Mouse (Mus musculus) frontal cortex, adult 2 months (tissue): Measurements from ENCODE around the gene Sertad3. TPM values are rescaled to one million over a fixed set of nuclear protein-coding genes. Genes with fewer than 3 reads are reported as not detected.
"Not testable (repeated sequence)": the region's sequence is repeated elsewhere in the genome, so short reads cannot be mapped to it uniquely, and the experiment has no call there.

Experiments
- DNase-seq, 2 experiments: peaks; one replicate each; pipeline ENCODE4 v3.0.0; 2022; ENCODE audit warnings: low spot score in 1 of 2; ENCODE audit errors: extremely low spot score in 1 of 2
- polyA plus RNA-seq: library from polyadenylated mRNA; depleted of rRNA; stranded (reverse); fragments of >200 nt; gene quantifications from 2 replicates; pipeline ENCODE4 v1.2.3, GENCODE M21; 2012

Gene Sertad3
- polyA plus RNA-seq, 1 experiment = 5.0 TPM

DNA sequence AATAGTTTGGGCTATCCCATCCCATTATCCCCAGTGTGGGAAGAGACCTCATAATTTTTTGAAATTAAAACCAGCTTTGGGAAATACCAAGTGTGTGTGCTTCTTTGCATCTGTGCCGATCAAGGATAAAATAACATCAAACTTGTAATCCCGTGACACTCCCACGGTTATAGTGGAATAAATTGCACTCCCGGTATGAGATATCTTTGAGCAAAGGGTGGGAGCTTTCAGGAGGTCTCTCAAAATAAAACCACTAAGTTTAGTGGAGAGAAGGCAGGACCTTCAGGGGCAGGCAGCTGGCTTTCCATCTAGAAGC, 16.6 kb downstream of the Sertad3 start:
- peak in 1 of 2 experiments; percentile 62 for DNase-seq

- DNase-seq = peak; percentile 75 to 89
These were observed 17.2 kb downstream of the Sertad3 start for GRCm38 (mm10) chr7:27490543-27491329.

DNA sequence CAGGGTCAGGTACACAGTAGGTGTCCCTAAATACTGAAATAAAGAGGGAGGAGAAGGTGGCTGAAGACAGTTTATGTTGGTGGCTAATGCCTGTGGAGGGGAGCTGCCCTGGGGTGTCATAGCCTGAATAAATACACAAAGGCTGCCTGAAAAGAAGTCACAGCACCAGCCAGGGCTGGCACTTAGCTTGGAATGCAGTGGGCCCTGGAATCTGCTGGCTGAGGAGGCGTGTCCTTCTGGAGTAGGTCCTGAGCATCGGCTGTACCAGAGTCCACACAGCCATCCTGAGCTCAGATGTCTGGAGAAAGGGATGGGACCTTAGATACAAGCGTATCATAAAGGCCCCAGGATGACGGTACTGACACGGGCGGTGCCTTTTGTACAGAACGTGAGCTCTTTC, 18.3 kb downstream of the Sertad3 start:
- no peak for DNase-seq

- DNase-seq = no peak
These were observed 19.5 kb downstream of the Sertad3 start for GRCm38 (mm10) chr7:27493022-27493421.

GRCm38 (mm10) chr7:27493450-27493849, 19.9 kb downstream of the Sertad3 start:
- DNase-seq = no peak

DNA sequence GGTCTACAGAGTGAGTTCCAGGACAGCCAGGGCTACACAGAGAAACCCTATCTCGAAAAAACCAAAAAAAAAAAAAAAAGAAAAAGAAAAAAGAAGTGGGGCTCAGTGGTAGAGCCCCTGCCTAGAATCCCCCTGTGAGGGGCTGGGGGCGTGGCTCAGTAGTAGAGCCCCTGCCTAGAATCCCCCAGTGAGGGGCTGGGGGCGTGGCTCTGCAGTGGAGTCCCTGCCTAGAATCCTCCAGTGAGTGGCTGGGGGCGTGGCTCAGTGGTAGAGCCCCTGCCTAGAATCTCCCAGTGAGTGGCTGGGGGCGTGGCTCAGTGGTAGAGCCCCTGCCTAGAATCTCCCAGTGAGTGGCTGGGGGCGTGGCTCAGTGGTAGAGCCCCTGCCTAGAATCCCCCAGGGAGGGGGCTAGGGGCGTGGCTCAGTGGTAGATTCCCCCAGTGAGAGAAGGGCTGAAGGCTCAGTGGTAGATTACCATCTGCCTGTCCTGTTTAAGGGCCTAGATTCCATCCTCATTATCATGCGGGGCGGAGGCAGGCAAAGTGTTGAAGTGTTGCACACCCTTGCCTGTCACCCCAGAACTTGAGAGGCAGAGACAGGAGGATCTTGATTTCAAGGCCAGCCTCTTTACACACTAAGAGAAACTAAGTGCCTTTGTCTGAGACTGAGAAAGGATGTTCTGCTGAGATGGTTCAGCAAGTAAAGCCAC, 21.2 kb downstream of the Sertad3 start:
- not testable (repeated sequence) for DNase-seq

DNA sequence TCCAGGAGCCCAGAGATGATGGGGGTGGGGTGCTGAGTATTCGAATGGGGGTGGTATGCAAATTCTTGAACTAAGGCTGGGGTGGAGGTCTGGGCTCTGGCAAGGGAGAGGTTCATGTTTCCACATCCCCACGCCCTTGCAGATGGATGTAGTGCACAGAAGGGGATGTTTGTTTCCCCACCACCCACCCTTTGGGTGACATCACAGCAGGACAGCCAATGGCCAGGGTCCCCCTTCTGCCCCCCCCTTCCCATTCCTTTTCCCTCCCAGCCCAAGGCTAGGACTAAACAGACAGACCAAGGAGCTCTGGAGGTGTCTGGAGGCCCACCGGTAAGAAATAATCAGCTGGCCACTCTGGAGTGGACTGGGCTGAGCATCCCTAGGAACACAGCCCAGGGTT, 25.5 kb downstream of the Sertad3 start, which contains the start of gene Prx:
Gene Prx, plus strand, starts transcription at position 289 of the 400 bp plus-strand sequence.
- DNase-seq = no peak

DNA sequence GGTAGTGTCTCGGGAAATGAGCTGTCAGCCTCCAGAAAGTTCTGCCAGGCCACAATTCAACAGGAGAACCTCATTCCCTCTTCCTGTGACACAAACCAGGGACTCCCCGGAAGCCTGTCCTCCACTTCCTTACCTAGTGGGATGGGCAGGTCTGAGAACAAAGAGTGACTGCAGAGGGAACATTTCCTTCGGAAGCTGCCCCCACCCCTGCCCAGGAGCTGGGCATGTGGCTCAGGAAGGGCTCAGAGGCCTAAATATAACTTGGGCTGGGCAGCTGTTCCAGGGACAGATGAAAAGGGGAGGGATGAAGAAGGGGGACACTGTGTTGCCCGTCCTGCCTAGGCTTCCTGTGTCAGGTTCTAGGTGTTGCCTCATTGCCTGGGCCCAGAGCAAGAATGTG, 28.1 kb downstream of the Sertad3 start:
- DNase-seq = no peak

DNA sequence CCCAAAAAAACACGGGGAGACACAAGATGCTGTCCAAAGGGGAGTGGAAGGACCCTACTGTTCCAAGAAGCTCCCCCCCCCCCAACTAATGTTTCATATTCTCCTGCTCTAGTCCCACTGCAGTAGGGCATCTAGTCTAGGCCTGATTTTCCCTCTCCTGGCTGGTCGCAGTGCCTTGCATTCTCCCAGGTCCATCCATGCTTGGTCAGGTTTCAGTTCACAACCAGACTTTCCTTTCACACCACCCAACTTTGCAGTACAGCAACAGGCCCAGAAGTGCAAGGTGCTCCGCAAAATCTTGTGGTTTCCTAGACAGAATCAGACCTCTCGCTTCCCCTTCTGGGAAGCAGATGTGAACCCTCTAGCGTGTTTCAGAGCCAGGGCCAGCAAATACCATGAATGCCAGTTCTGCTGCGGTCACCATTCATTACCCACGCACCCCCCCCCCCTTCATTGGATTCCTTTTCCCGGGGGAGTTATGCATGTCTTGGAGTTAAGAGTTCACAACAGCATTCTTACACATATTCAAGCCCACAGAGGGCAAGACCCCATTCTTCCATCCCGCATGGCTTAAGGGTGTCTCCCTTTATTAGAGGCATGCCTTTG, 33.3 kb downstream of the Sertad3 start:
- DNase-seq = no peak

DNA sequence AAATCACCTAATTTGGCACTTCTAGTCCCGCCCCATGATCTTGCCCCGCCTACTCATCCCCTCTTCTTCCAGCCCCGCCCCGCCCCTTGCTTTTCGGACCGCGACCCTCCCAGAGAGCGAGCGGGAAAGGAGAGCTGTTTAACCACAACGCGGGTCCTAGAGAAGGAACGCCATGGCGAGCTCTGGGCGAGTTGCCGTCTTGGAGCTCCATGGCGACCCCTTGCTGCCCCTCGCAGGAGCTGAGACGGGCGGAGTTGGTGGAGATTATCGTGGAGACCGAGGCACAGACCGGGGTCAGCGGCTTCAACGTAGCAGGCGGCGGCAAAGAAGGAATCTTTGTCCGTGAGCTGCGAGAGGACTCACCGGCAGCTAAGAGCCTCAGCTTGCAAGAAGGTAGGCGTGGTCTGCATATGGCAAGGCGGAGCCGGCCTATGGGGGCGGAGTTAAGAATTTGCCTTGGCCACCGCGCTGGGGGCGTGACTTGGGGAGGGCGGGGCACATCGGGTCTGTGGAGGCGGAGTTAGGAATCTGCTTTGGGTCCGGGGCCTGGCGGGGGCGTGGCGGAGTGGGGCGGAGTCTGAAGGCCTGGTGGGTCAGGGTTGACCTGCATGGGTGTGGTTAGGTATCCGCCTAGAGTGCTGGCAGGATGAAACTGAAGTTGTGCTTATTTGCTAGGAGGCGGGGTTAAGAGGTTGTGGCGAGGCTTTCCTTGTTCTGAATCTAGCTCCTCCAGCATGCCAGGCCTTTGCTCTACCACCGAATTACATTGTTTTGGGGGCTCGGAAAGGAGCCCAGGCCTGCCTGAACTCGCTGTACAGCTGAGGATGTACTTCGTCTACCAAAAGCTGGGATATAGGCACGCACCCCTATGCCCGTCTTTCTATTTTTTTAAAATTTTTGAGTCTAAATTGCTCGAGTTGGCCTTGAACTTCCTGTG, 34.4 kb downstream of the Sertad3 start:
- DNase-seq = peak; percentile 84 to 93

DNA sequence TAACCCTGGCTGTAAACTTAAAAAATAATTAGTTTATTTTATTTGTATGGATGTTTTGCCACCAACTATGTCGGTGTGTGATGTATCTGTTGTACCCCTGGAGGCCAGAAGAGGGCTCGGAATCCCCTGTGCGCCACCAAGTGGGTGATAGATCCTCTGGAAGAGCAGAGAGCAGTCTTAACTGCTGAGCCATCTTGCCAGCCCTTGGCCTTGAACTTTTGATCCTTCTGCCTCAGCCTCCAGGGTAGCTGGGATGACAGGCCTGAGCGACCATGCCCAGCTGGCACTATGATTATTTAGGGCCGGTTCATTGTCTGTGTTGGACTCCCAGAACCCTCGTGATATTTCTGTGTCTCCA, 35.1 kb downstream of the Sertad3 start:
- DNase-seq = peak in 1 of 2 experiments; percentile 67

DNA sequence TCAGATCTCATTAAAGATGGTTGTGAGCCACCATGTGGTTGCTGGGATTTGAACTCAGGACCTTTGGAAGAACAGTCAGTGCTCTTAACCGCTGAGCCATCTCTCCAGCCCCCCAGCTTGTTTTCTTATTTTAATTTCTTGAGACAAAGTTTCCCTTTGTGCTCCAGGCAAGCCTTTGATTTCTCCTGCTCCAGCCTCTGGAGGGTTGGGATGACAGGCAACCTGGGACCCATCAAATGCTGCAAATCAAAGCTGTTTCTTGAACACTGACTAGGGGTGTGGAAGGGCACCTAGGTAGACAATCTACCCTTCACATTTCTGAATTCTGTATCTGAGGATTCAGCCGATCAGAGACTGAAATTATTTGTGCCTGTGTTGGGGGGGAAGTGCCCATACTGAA, 37.2 kb downstream of the Sertad3 start:
- DNase-seq = no peak

DNA sequence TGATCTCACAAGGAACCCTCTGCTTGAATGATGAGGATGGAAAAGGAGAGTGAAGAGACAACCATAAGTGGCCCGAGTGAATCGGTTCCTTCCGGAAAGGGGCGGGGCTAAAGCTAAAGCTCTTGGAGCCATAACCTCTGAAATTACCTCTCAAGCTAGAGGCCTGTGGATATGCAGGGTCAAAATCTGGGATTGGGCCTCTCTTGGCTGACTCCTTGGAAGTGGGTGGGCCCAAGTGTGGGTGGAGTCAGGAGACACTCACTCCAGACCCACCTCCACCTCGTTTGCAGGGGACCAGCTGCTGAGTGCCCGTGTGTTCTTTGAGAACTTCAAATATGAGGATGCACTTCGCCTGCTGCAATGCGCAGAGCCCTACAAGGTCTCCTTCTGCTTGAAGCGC, 41.4 kb downstream of the Sertad3 start:
- DNase-seq = no peak

DNA sequence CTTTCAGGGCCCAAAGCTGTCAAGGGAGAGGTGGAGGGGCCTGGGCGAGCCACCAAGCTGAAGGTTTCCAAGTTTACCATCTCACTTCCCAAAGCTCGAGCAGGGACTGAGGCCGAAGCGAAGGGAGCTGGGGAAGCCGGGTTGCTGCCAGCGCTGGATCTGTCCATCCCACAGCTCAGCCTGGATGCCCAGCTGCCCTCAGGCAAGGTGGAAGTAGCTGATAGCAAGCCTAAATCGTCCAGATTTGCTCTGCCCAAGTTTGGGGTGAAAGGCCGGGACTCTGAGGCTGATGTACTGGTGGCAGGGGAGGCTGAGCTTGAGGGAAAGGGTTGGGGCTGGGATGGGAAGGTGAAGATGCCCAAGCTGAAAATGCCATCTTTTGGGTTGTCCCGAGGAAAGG, 44.7 kb downstream of the Sertad3 start:
- no peak for DNase-seq

DNA sequence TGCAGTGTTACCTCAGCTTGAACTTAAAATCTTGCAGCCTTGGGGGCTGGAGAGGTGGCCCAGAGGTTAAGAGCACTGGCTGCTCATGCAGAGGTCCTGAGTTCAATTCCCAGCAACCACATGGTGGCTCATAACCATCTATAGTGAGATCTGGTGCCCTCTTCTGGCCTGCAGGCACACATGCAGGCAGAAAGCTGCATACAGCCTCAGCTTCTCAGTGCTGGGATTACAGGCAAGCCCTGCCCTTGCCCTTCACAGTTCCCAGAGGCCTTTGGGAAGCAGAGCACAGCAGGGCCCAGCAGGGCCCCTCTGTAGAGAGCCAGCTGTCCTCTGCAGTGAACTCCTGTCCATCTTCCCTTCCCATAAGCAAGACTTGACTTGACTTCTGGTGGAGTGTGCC, 46.5 kb downstream of the Sertad3 start:
- no peak for DNase-seq

DNA sequence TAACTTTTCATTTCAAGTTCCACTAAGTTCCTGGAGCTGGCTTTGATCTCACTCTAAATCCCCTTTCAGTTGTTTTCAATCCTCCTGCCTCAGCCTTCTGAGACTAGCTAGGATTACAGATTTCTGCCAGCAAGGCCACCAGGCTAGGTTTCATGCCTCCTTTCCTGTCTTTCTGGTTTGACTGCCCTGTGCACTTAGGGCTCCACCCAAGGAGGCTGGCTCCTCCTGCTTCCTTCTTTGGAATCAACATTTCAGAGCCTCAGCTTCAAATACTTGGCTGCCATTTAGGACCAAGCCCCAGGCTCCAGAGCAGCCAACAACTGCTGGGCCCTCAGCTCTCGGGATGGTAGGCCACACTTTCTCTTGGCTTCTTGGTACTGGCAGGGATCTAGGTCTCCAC, 47.0 kb downstream of the Sertad3 start:
- DNase-seq = no peak

DNA sequence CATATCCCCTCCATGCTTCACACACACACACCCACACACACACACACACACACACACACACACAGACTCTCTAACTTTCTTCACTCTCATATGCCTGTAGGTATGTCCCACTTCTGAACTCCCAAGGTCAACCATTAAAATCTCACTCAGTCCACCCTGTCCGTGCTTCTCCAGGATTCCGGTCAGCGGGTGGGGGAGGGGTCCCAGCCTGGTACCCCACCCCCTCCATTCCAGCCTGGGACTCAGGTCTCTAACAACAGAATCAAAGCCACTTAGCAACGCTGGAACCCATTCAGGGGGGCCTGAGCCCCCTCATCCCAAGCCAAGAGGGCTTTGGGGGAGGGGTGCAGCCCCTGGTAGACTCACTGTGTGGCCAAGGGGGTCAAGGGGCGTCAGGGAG, 49.4 kb downstream of the Sertad3 start, which contains the start of gene Hipk4:
Gene Hipk4, plus strand, starts transcription at position 301 of the 400 bp plus-strand sequence.
- DNase-seq = no peak

GRCm38 (mm10) chr7:27523805-27524204, 50.2 kb downstream of the Sertad3 start:
- DNase-seq = no peak

- peak in 1 of 2 experiments; percentile 87 for DNase-seq
These were observed 52.7 kb downstream of the Sertad3 start for GRCm38 (mm10) chr7:27526039-27526827.
